Mouse (Mus musculus): ENCODE measurements around the gene Tle2.

GRCm38 (mm10) chr10:81545161-81545747 lies 29.1 kb upstream of the Tle2 start, which contains the start of gene Gna11:
- TF ChIP-seq CHD1 (IDR thresholded peaks at IDR 0.05; ENCODE audit: low read depth, low read length) = no peak
- no peak for TF ChIP-seq MAX (IDR thresholded peaks at IDR 0.05; ENCODE audit: low read length)
- no peak for TF ChIP-seq MXI1 (IDR thresholded peaks at IDR 0.05; ENCODE audit: low read depth, low read length)
- TF ChIP-seq CTCF (IDR thresholded peaks at IDR 0.05 in 2 of 3, conservative IDR thresholded peaks at IDR 0.05 in 1 of 3; ENCODE audit: control insufficient read depth in 1 of 3, insufficient read depth in 1 of 3, low read depth in 2 of 3, low read length in 3 of 3, poor library complexity in 1 of 3, severe bottlenecking in 1 of 3) = no peak
- no peak for TF ChIP-seq EP300 (IDR thresholded peaks at IDR 0.05; ENCODE audit: low read depth in 1 of 2, low read length in 2 of 2)
- TF ChIP-seq GABPA (IDR thresholded peaks at IDR 0.05; ENCODE audit: low read depth, low read length) = no peak
- peak; percentile 14 to 60; a peak in 3 of 4 replicates for TF ChIP-seq POLR2A (IDR thresholded peaks at IDR 0.05; ENCODE audit: control insufficient read depth in 1 of 2, insufficient read depth in 1 of 2, low read depth in 1 of 2, low read length in 2 of 2, poor library complexity in 1 of 2)
- no peak for TF ChIP-seq CHD2 (IDR thresholded peaks at IDR 0.05; ENCODE audit: low read length)
- no peak for TF ChIP-seq ZC3H11A (IDR thresholded peaks at IDR 0.05; ENCODE audit: low read depth, low read length)
- no peak; the same call in 1 of the 2 replicates for TF ChIP-seq SIN3A (IDR thresholded peaks at IDR 0.05; ENCODE audit: low read length)

All from MEL (cell line).